Mouse (Mus musculus): ENCODE results near the gene G6pc2.

Gene G6pc2

DNA sequence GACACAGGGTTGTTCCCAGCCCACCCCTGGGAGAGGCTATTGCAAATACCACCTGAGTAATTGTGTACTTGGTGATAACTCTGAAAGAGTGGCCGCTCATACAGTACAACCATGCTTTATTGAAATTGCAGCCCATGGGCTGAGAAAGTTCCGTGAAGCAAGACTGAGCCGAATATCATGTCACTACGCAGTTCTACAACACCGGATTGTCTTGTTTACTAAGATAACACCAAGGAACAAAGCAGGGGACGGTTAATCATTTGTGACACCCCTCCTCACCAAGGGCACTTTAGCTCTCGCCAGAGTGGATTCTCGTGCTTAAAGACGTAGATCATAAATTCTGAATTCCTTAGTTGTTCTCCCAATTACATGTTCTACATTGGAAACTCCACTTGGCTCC is 28.4 kb downstream of the G6pc2 start:
- DNase-seq (ENCODE audit: low spot score) = no peak

DNA sequence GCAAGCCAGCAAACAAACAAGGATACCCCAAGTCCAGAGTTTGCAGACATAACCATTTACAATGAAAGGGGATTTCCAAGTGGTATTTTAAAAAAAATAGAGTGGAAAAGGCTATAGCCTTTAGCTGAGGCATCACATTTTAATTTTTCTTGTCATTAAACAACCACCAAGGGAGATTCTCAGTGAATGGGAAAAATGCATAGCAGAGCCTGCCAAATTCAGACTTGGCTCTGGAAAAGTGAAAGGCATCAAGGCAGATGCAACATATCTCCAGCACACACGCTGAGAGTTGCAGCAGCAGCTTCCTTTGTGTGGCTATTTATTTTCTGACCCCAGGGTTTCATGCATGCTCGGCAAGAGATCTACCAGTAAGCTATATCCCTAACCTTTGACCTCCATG is 34.1 kb downstream of the G6pc2 start:
- no peak for DNase-seq (ENCODE audit: low spot score)

DNA sequence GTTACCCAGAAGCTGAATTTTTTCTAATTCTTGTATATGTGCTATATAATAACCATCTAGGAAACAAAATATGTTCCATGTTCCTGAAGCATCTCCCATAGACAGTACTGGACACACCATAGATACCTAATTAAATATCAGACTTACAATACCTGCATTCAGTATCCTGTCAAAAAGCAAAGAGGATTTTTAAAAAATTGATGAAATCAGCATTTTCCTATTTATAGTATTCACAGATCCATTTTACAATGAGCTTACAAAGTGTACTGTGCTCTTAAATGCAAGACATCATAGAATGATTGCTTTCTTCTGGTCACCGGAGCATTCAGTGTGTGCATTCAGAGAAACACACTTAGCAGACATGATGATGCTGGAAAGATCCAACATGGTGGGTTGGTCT is 36.2 kb downstream of the G6pc2 start:
- no peak for DNase-seq (ENCODE audit: low spot score)

DNA sequence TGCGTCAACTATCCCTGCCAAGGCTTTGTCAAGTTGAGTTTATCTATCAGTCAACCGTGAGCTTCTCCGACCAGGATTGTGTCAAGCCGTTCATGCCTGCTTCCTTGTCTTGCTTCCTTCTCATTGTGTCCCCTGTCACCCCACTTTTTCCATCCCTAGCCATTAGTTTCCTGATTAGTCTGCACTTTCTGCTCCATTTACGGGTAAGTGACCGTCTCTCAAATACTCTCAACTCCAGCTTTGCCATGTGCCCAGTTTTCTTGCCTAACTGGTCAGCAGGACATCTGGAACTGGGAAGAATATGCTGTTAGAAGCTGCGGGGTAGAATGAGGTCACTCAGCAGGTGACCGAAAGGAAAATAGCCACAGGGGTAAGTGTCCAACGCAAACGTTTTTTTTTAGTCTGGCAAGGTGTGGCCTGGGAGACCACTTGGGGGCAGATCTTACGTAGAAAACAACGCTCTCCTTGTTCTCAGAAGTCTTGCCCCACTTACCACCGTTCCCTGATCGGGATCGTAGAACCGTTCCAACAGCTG is 37.4 kb downstream of the G6pc2 start:
- DNase-seq (ENCODE audit: low spot score) = no peak

DNA sequence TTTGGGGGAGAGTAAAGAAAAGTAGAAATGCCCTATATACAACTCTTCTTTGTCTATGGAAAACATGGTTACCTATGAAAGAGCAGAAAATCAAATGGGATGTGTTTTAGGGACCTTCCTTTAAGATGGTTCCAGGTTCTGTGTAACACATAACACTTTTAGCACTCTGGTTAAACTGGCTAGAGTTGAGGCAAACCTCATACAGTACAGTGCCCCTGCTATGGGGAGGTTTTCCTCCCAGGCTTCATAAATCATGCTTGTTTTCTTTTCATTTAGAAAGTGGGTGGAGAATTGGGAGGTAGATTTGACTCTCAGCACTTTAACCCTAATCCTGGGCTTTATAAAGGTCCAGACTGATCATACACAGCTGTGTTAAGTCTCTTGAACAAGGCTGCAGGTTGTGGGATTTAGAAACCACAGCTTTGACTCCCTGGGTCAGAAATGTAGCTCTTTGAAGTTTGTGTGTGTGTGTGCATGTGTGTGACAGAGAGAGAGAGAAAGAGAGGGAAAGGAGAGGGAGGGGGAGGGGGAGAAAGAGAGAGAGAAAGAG is 53.3 kb downstream of the G6pc2 start:
- DNase-seq (ENCODE audit: low spot score) = no peak

DNA sequence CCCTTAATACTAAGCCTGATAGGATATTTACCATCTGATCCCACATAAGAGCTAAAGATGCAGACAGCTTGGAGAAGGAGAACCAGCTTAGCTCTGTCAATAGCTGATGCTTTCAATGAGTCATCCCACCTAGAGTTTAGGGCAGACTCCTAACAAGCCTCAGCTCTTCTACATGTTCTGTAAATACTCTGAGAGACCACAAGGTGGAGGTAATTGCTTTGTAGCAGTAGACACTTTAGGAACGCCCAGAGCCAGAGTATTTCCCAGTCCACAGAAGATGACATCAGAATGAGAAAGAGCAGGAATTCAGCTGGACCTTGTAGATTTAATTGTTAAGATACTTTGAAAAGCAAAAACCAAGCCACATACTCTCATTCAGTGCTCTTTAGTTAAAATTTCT is 65.0 kb downstream of the G6pc2 start:
- no peak for DNase-seq (ENCODE audit: low spot score)
